Mouse (Mus musculus) ES-E14 (cell line): Measurements from ENCODE around the gene Clasp1. TPM values are rescaled to one million over a fixed set of nuclear protein-coding genes. Genes with fewer than 3 reads are reported as not detected.

Experiments used
- DNase-seq: peaks from one replicate; pipeline ENCODE4 v3.0.0-alpha.2; 2013; ENCODE audit warnings: low read depth, low spot score
- H3K27ac ChIP-seq: 2 replicates; pipeline ENCODE4 v1.5.1; 2012; ENCODE audit warnings: low read depth, mild to moderate bottlenecking, low read length, moderate library complexity, mixed read lengths; ENCODE audit not compliant: poor library complexity, insufficient read depth, severe bottlenecking
- H3K36me3 ChIP-seq: 2 replicates; pipeline ENCODE4 v1.6.1; 2012; ENCODE audit warnings: mild to moderate bottlenecking, low read length, moderate library complexity, mixed read lengths; ENCODE audit not compliant: control insufficient read depth, poor library complexity, insufficient read depth, severe bottlenecking
- H3K4me1 ChIP-seq, 2 experiments: fragments of 150-350 bp in 1 of 2; sonication (generic) in 1 of 2; 2 replicates each; pipeline ENCODE4 v1.6.1; 2012; ENCODE audit warnings: low read length in 2 of 2, mild to moderate bottlenecking in 1 of 2, mixed read lengths in 1 of 2; ENCODE audit not compliant: control insufficient read depth in 2 of 2, insufficient read depth in 2 of 2, poor library complexity in 1 of 2
- H3K4me3 ChIP-seq, 2 experiments: fragments of 150-350 bp in 1 of 2; sonication (generic) in 1 of 2; 2 replicates each; pipeline ENCODE4 v1.5.1; 2012; ENCODE audit warnings: low read length in 2 of 2, low read depth in 1 of 2, mild to moderate bottlenecking in 1 of 2, mixed read lengths in 1 of 2; ENCODE audit not compliant: insufficient read depth in 1 of 2, poor library complexity in 1 of 2, severe bottlenecking in 1 of 2
- H3K9ac ChIP-seq: 2 replicates; pipeline ENCODE4 v1.6.1; 2012; ENCODE audit warnings: low read depth, mild to moderate bottlenecking, low read length, mixed read lengths; ENCODE audit not compliant: poor library complexity, insufficient read depth, severe bottlenecking
- H3K9me3 ChIP-seq: fragments of 150-350 bp; sonication (generic); 2 replicates; pipeline ENCODE4 v1.6.1; 2012; ENCODE audit warnings: low read depth, mild to moderate bottlenecking, low read length; ENCODE audit not compliant: control insufficient read depth, insufficient read depth
- CHD2 ChIP-seq: IDR thresholded peaks from 2 replicates; pipeline ENCODE4 v1.6.1; 2014; ENCODE audit warnings: mild to moderate bottlenecking, low read depth, low read length, inconsistent platforms
- HCFC1 ChIP-seq: IDR thresholded peaks from 2 replicates; pipeline ENCODE4 v1.6.1; 2012; ENCODE audit warnings: low read length, inconsistent platforms, borderline replicate concordance; ENCODE audit not compliant: insufficient read depth
- MAFK ChIP-seq: IDR thresholded peaks from 2 replicates; pipeline ENCODE4 v1.6.1; 2014; ENCODE audit warnings: mild to moderate bottlenecking, low read depth, low read length, inconsistent platforms; ENCODE audit not compliant: insufficient read depth
- ZC3H11A ChIP-seq: IDR thresholded peaks from 2 replicates; pipeline ENCODE4 v1.6.1; 2012; ENCODE audit warnings: low read depth, mild to moderate bottlenecking, inconsistent platforms, low read length, borderline replicate concordance
- ZNF384 ChIP-seq: IDR thresholded peaks from 2 replicates; pipeline ENCODE4 v1.6.1; 2012; ENCODE audit warnings: low read depth, low read length, inconsistent platforms
- in situ Hi-C, 2 experiments: fragments of 600-800 bp; cut with MboI; formaldehyde crosslinking; loops; one replicate each; pipeline ENCODE4 v1.15.1; 2025; ENCODE audit warnings: low sequenced_read_pairs in 2 of 2, inconsistent platforms in 1 of 2; ENCODE audit not compliant: unreplicated experiment in 2 of 2
- total RNA-seq: library from RNA; depleted of rRNA; stranded (reverse); fragments of 300-350 nt; gene quantifications from 2 replicates; pipeline ENCODE4 v1.2.3, GENCODE M21; 2012

The Clasp1 gene
- total RNA-seq, 1 experiment, result 38.9 TPM

GRCm38 (mm10) chr1:118529213-118529612 is 140.4 kb downstream of the Clasp1 start:
- peak; percentile 31 for DNase-seq
- H3K27ac ChIP-seq, result no peak overlapping the region
- H3K9ac ChIP-seq, result no peak overlapping the region
- H3K9me3 ChIP-seq, result no peaks in the 10 kb centered on the region
- no peak overlapping the region for H3K4me3 ChIP-seq
- peaks cover 10% of the 10 kb centered on the region for H3K36me3 ChIP-seq
- no peaks in the 10 kb centered on the region for H3K4me1 ChIP-seq
- TF ChIP-seq ZC3H11A (peak; percentile 28; the same call in 1 of the 2 replicates), MAFK (0 out of 2 replicates have a peak, but pooled peaks have one; percentile 31), ZNF384 (no peak)
- in situ Hi-C loops, result no loop called here

GRCm38 (mm10) chr1:118531259-118531658 is 142.4 kb downstream of the Clasp1 start:
- no peak overlapping the region for H3K4me3 ChIP-seq
- DNase-seq, result no peak
- no peaks in the 10 kb centered on the region for H3K4me1 ChIP-seq
- no peak overlapping the region for H3K9ac ChIP-seq
- in situ Hi-C loops, result no loop called here
- peaks cover 10% of the 10 kb centered on the region; the same call in 1 of the 2 replicates for H3K36me3 ChIP-seq
- H3K27ac ChIP-seq, result no peak overlapping the region
- TF ChIP-seq CHD2 (no peak), MAFK (no peak), ZC3H11A (no peak), HCFC1 (no peak), ZNF384 (no peak)
- no peaks in the 10 kb centered on the region for H3K9me3 ChIP-seq

GRCm38 (mm10) chr1:118536021-118536420 is 147.2 kb downstream of the Clasp1 start:
- H3K9me3 ChIP-seq, result no peaks in the 10 kb centered on the region
- no peak overlapping the region for H3K4me3 ChIP-seq
- TF ChIP-seq CHD2 (no peak), HCFC1 (no peak), ZC3H11A (no peak), ZNF384 (no peak), MAFK (no peak)
- no peak overlapping the region for H3K27ac ChIP-seq
- no peaks in the 10 kb centered on the region for H3K4me1 ChIP-seq
- no peak for DNase-seq
- in situ Hi-C loops, result no loop called here
- peaks cover 6% of the 10 kb centered on the region; the same call in 1 of the 2 replicates for H3K36me3 ChIP-seq
- no peak overlapping the region for H3K9ac ChIP-seq

GRCm38 (mm10) chr1:118539046-118539445 is 150.2 kb downstream of the Clasp1 start:
- DNase-seq, result no peak
- Histone ChIP-seq H3K27ac (no peak overlapping the region), H3K36me3 (peaks cover 10% of the 10 kb centered on the region), H3K9me3 (no peaks in the 10 kb centered on the region), H3K9ac (no peak overlapping the region), H3K4me3 (no peak overlapping the region), H3K4me1 (no peaks in the 10 kb centered on the region)
- in situ Hi-C loops, result no loop called here
- TF ChIP-seq CHD2 (no peak), MAFK (no peak), ZNF384 (no peak), ZC3H11A (no peak), HCFC1 (no peak)

GRCm38 (mm10) chr1:118542880-118543279 is 154.0 kb downstream of the Clasp1 start:
- peaks cover 4% of the 10 kb centered on the region for H3K36me3 ChIP-seq
- TF ChIP-seq ZC3H11A (no peak), CHD2 (no peak), ZNF384 (no peak), HCFC1 (no peak), MAFK (no peak)
- no peak for DNase-seq
- no peak overlapping the region for H3K27ac ChIP-seq
- in situ Hi-C loops, result no loop called here
- no peaks in the 10 kb centered on the region for H3K9me3 ChIP-seq
- no peak overlapping the region for H3K4me3 ChIP-seq
- H3K4me1 ChIP-seq, result no peaks in the 10 kb centered on the region
- H3K9ac ChIP-seq, result no peak overlapping the region
